Mouse (Mus musculus) liver, adult 2 months (tissue): Measurements from ENCODE around the gene Xpnpep3.

ENCODE experiments used
- CTCF ChIP-seq: fragments of 200-500 bp; IDR thresholded peaks from 2 replicates; pipeline ENCODE4 v1.5.1; 2011; ENCODE audit warnings: low read depth, low read length, control low read depth
- POLR2A ChIP-seq: fragments of 200-500 bp; IDR thresholded peaks from 2 replicates; pipeline ENCODE4 v1.6.1; 2011; ENCODE audit warnings: low read length, control low read depth; ENCODE audit not compliant: insufficient read depth; ENCODE audit errors: extremely low read depth

GRCm38 (mm10) chr15:81392997-81393396 lies 6.9 kb upstream of the Xpnpep3 start:
- TF ChIP-seq CTCF = no peak
- no peak for TF ChIP-seq POLR2A
